Mouse (Mus musculus): ENCODE data around the gene Pcgf3. TPM values are rescaled to one million over a fixed set of nuclear protein-coding genes. Genes with fewer than 3 reads are reported as not detected.

Pcgf3 gene
- polyA plus RNA-seq, 1 experiment from 2014 or later: 15.3 TPM

Other genes with a start within 250 kb of the Pcgf3 start
- gene Dr1, start 192.3 kb upstream of the Pcgf3 start, polyA plus RNA-seq (2015; fragmentation: Nextera tagmentation; extraction: Ambion mirVana): 24.3 and 24.9 TPM in 2 replicates
- 5.0 and 5.1 TPM in 2 replicates for gene Pigg, start 148.6 kb upstream of the Pcgf3 start, polyA plus RNA-seq (2015; fragmentation: Nextera tagmentation; extraction: Ambion mirVana)
- 0.10 TPM in 1 of 2 replicates, not detected in the other for gene Gm42517, start 93.3 kb upstream of the Pcgf3 start, polyA plus RNA-seq (2015; fragmentation: Nextera tagmentation; extraction: Ambion mirVana)
- 0.20 and 0.23 TPM in 2 replicates for gene Pde6b, start 72.8 kb upstream of the Pcgf3 start, polyA plus RNA-seq (2015; fragmentation: Nextera tagmentation; extraction: Ambion mirVana)
- 723 and 856 TPM in 2 replicates for gene Atp5k, start 26.8 kb upstream of the Pcgf3 start, polyA plus RNA-seq (2015; fragmentation: Nextera tagmentation; extraction: Ambion mirVana)
- gene Mfsd7a, start 12.3 kb upstream of the Pcgf3 start, polyA plus RNA-seq (2015; fragmentation: Nextera tagmentation; extraction: Ambion mirVana): 0.19 and 0.40 TPM in 2 replicates
- gene Cplx1, start 88.8 kb downstream of the Pcgf3 start, polyA plus RNA-seq (2015; fragmentation: Nextera tagmentation; extraction: Ambion mirVana): 0.74 and 0.82 TPM in 2 replicates
- 28.9 and 31.5 TPM in 2 replicates for gene Gak, start 168.5 kb downstream of the Pcgf3 start, polyA plus RNA-seq (2015; fragmentation: Nextera tagmentation; extraction: Ambion mirVana)
- gene Tmem175, start 168.5 kb downstream of the Pcgf3 start, polyA plus RNA-seq (2015; fragmentation: Nextera tagmentation; extraction: Ambion mirVana): 17.0 and 17.9 TPM in 2 replicates
- gene Idua, start 199.1 kb downstream of the Pcgf3 start, polyA plus RNA-seq (2015; fragmentation: Nextera tagmentation; extraction: Ambion mirVana): 13.5 and 15.4 TPM in 2 replicates
- 5.9 and 6.0 TPM in 2 replicates for gene Dgkq, start 208.4 kb downstream of the Pcgf3 start, polyA plus RNA-seq (2015; fragmentation: Nextera tagmentation; extraction: Ambion mirVana)
- gene Slc26a1, start 214.3 kb downstream of the Pcgf3 start, polyA plus RNA-seq (2015; fragmentation: Nextera tagmentation; extraction: Ambion mirVana): 0.62 and 0.99 TPM in 2 replicates
- 13.0 and 19.3 TPM in 2 replicates for gene Fgfrl1, start 231.2 kb downstream of the Pcgf3 start, polyA plus RNA-seq (2015; fragmentation: Nextera tagmentation; extraction: Ambion mirVana)